Mouse (Mus musculus) olfactory bulb, adult 2 months (tissue): ENCODE measurements around the gene Dnah12.
"Not testable (repeated sequence)": the region's sequence is repeated elsewhere in the genome, so short reads cannot be mapped to it uniquely, and the experiment has no call there.

ENCODE experiments used
- CTCF ChIP-seq: fragments of 200-500 bp; IDR thresholded peaks from 2 replicates; pipeline ENCODE4 v1.5.1; 2012; ENCODE audit warnings: low read depth, mild to moderate bottlenecking, low read length, moderate library complexity; ENCODE audit not compliant: insufficient read depth
- POLR2A ChIP-seq: fragments of 200-500 bp; IDR thresholded peaks from 2 replicates; pipeline ENCODE4 v1.6.1; 2012; ENCODE audit warnings: mild to moderate bottlenecking, low read depth, low read length, moderate library complexity; ENCODE audit not compliant: insufficient read depth

- not testable (repeated sequence) for TF ChIP-seq CTCF, POLR2A
Measured at GRCm38 (mm10) chr14:26674476-26675169, 18.5 kb upstream of the Dnah12 start.
